Mouse (Mus musculus) midbrain, postnatal 0 days (tissue): ENCODE measurements at regions not wholly inside any gene's neighbourhood (a gene's known extent, or its start where the extent isn't known, plus 50 kb on each side); places are given as distances from the start of the nearest gene placed in this dataset.
A peak's percentile ranks its signal among the peaks of the same experiment; 100 is the strongest.

ENCODE experiments used
- ATAC-seq: fragments of 200-750 bp; cut with Nextera tagmentation; 2 replicates; pipeline ENCODE4 v1.8.0; 2017; ENCODE audit warnings: moderate number of reproducible peaks, mild to moderate bottlenecking, moderate TSS enrichment, moderate library complexity; ENCODE audit not compliant: low FRiP score
- DNase-seq: peaks from one replicate; pipeline ENCODE4 v3.0.0-alpha.2; 2015; ENCODE audit warnings: low spot score
- H3K27ac ChIP-seq: fragments of 300-500 bp; sonication (generic); 2 replicates; pipeline ENCODE4 v1.5.1; 2014; ENCODE audit warnings: low read depth, mild to moderate bottlenecking, low read length, mixed read lengths
- H3K27me3 ChIP-seq: fragments of 300-500 bp; sonication (generic); 2 replicates; pipeline ENCODE4 v1.6.1; 2014; ENCODE audit warnings: low read length, control low read depth, mixed read lengths; ENCODE audit not compliant: insufficient read depth
- H3K36me3 ChIP-seq: fragments of 300-500 bp; sonication (generic); 2 replicates; pipeline ENCODE4 v1.6.1; 2014; ENCODE audit warnings: low read length, control low read depth, mixed read lengths; ENCODE audit not compliant: insufficient read depth
- H3K4me1 ChIP-seq: fragments of 300-500 bp; sonication (generic); 2 replicates; pipeline ENCODE4 v1.6.1; 2014; ENCODE audit warnings: mild to moderate bottlenecking, control low read depth, antibody characterized with exemption, low read length, mixed read lengths; ENCODE audit not compliant: insufficient read depth
- H3K4me2 ChIP-seq: fragments of 300-500 bp; sonication (generic); 2 replicates; pipeline ENCODE4 v1.6.1; 2014; ENCODE audit warnings: low read depth, mild to moderate bottlenecking, low read length, mixed read lengths; ENCODE audit not compliant: poor library complexity, severe bottlenecking
- H3K4me3 ChIP-seq: fragments of 300-500 bp; sonication (generic); 2 replicates; pipeline ENCODE4 v1.5.1; 2014; ENCODE audit warnings: low read depth, mild to moderate bottlenecking, low read length, moderate library complexity
- H3K9ac ChIP-seq: fragments of 300-500 bp; sonication (generic); replicated peaks from 2 replicates; pipeline ENCODE4 v1.6.1; 2014; ENCODE audit warnings: mild to moderate bottlenecking, low read length, moderate library complexity, mixed read lengths; ENCODE audit not compliant: poor library complexity, severe bottlenecking
- H3K9me3 ChIP-seq: fragments of 300-500 bp; sonication (generic); 2 replicates; pipeline ENCODE4 v1.6.1; 2016; ENCODE audit warnings: low read length, control low read depth
- CTCF ChIP-seq: IDR thresholded peaks from 2 replicates; pipeline ENCODE4 v1.5.1; 2016; ENCODE audit warnings: antibody characterized with exemption, mild to moderate bottlenecking
- WGBS: fragments of 180-500 bp; shearing (Covaris S2); extraction: QIAGEN DNeasy Blood & Tissue Kit; methylation state at CpG from one replicate; pipeline ENCODE4 v1.1.7; 2014; 5-methylcytosine and 5-hydroxymethylcytosine counted together

DNA sequence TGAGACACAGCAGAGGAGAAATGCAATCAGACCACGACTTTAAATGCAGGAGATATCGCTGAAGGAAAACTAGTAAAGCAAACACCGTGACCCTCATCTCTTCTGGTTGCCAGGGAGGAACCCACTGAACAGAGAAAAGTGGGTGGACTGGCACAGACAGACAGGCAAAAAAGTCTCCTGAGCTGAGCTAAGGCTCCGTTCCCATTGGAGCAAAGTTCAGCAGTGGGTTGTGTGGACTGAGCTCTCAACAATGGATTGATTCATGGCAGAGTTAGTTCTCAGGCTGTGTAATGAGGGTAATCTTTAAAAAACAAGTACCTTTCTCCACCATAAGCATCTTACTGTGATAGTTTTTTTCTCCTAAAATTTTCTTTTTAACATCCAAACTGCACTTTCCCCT is 454.8 kb downstream of the Gja1 start:
- DNase-seq (peak; percentile 48), ATAC-seq (no peak)
- Histone ChIP-seq H3K4me2 (no peak overlapping the region), H3K4me3 (no peak overlapping the region), H3K9me3 (no peaks in the 10 kb centered on the region), H3K4me1 (no peaks in the 10 kb centered on the region), H3K27me3 (no peaks in the 10 kb centered on the region), H3K9ac (no peak overlapping the region), H3K36me3 (no peaks in the 10 kb centered on the region), H3K27ac (no peak overlapping the region)
- no peak for TF ChIP-seq CTCF
- 77% methylated on average over 4 of the region's 4 CpGs for WGBS

DNA sequence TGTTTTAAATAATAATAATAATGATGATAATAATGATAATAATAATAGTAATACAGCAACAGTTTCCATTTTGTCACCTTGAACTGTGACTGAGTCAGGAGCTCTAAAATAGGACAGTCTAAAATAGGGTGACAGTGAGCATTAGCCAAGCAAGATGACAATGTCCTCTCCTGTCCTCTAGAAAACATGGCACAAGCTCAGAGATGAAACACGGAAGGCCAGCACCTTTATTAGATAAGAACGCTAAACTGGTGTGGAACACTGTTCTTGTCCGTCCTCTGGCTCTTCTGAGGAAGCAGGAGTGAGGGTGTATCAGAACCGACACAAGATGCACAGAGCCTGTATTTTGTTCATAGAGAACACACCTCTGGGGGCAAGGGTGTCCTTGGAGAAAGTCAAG is 459.0 kb downstream of the Gja1 start:
- ATAC-seq (no peak), DNase-seq (no peak)
- Histone ChIP-seq H3K4me1 (no peaks in the 10 kb centered on the region), H3K36me3 (no peaks in the 10 kb centered on the region), H3K27ac (no peak overlapping the region), H3K4me2 (no peak overlapping the region), H3K9me3 (no peaks in the 10 kb centered on the region), H3K4me3 (no peak overlapping the region), H3K27me3 (no peaks in the 10 kb centered on the region), H3K9ac (no peak overlapping the region)
- no peak for TF ChIP-seq CTCF
- WGBS, result 90% methylated on average over 4 of the region's 4 CpGs

DNA sequence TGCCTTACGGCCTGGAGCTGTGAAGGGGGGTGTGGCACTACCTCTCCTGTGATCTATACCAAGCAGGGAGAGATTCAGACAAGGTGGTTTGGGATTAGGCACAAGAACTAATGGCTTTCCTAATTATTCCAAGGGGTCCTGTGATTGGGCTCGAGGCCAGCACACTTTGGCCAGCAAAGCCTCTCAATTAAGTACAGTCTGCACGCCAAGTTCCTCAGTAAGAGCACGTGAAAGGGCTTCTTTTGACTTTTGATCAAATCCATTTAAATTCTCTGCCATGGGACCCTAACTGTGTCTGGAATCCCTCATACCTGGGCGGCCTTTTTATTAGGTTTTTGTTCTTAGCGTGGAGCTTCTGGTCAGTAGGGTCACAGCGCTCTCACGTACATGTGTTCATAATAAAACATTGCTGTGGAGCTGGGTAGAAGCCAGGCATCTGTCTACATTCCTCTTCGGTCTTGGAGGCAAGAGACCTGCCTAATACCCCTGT is 461.9 kb downstream of the Gja1 start:
- Histone ChIP-seq H3K4me2 (no peak overlapping the region), H3K4me3 (no peak overlapping the region), H3K9ac (no peak overlapping the region), H3K4me1 (no peaks in the 10 kb centered on the region), H3K27ac (no peak overlapping the region), H3K27me3 (no peaks in the 10 kb centered on the region), H3K9me3 (no peaks in the 10 kb centered on the region), H3K36me3 (no peaks in the 10 kb centered on the region)
- peak; percentile 69 for DNase-seq
- ATAC-seq, result no peak
- TF ChIP-seq CTCF, result no peak
- WGBS, result 51% methylated on average over 9 of the region's 9 CpGs

DNA sequence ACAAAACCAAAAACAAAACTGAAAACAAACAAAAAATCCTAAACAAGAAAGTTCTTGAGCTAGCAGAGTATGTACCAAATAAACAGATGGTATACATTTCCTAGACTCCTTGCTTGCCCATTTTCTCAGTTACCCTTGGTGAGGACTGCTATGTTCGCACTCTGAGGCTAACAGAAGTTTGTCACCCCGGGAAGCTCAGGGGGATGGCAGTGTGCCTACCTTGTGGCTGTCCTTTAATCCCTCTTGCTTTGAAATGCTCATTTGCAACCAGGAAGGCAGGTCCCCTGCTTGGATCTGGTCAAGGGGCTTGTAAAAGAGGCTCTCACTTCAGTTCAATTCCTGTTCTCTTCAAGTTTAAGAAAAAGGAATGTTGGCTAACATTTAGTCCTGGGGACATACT is 462.4 kb downstream of the Gja1 start:
- ATAC-seq, result peak; percentile 77
- peak; percentile 71 for DNase-seq
- TF ChIP-seq CTCF, result no peak
- H3K27me3 ChIP-seq, result no peaks in the 10 kb centered on the region
- WGBS, result 40% methylated on average over 2 of the region's 2 CpGs
- no peak overlapping the region for H3K9ac ChIP-seq
- no peak overlapping the region for H3K4me3 ChIP-seq
- no peak overlapping the region for H3K27ac ChIP-seq
- H3K36me3 ChIP-seq, result no peaks in the 10 kb centered on the region
- no peak overlapping the region for H3K4me2 ChIP-seq
- no peaks in the 10 kb centered on the region for H3K9me3 ChIP-seq
- no peaks in the 10 kb centered on the region for H3K4me1 ChIP-seq

DNA sequence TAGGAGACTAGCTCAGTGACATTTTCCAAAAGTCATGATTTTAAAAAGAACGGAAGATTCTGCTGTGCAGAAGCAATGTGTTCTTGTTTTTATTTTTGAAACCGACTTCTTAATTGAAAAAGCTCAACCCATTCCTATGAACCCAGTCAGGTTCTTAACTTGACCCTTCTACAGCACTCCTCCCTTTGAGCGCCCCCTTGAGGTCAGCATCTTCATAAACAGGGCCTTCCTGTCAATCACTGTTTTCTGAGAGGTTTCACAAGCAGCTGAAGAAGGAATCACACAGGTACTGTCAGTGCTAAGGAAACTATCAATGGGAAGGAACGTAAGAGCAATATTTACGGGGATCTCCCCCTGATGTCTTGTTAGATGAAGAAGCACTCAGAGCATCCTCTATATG is 463.6 kb downstream of the Gja1 start:
- Histone ChIP-seq H3K9me3 (no peaks in the 10 kb centered on the region), H3K36me3 (no peaks in the 10 kb centered on the region), H3K4me2 (no peak overlapping the region), H3K27me3 (no peaks in the 10 kb centered on the region), H3K27ac (no peak overlapping the region), H3K4me3 (no peak overlapping the region), H3K4me1 (no peaks in the 10 kb centered on the region), H3K9ac (no peak overlapping the region)
- 65% methylated on average over 5 of the region's 5 CpGs for WGBS
- ATAC-seq, result no peak
- TF ChIP-seq CTCF, result peak; percentile 59
- DNase-seq, result no peak

DNA sequence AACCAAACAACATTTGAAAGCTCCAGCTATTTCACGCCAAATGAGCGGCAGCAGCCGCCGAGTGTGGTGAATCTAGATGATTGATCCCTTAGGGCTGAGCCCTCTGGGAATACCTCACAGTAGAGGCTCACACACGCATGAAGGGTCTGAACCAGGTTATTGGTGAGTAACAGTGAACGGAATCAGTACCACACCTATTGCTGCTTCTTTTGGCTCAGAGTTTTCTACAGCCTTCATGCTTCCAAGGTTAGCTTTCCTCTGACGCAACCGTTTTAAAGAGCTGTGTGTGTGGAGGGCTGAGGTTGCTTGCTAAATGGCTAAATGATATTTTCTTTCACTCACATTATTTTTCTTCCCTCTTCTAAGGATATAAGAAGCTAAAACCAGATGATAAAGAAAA is 464.4 kb downstream of the Gja1 start:
- DNase-seq (no peak), ATAC-seq (no peak)
- no peak overlapping the region for H3K27ac ChIP-seq
- 37% methylated on average over 8 of the region's 8 CpGs for WGBS
- no peak overlapping the region for H3K9ac ChIP-seq
- H3K4me1 ChIP-seq, result no peaks in the 10 kb centered on the region
- H3K27me3 ChIP-seq, result no peaks in the 10 kb centered on the region
- no peaks in the 10 kb centered on the region for H3K36me3 ChIP-seq
- TF ChIP-seq CTCF, result no peak
- H3K4me2 ChIP-seq, result 0 out of 2 replicates have a peak overlapping the region, but pooled peaks have one; percentile 4
- H3K4me3 ChIP-seq, result no peak overlapping the region
- no peaks in the 10 kb centered on the region for H3K9me3 ChIP-seq
